Mouse (Mus musculus) heart, adult 2 months (tissue): ENCODE data around the gene Lrp5.

ENCODE experiments used
- CTCF ChIP-seq: fragments of 200-600 bp; IDR thresholded peaks from 2 replicates; pipeline ENCODE4 v1.8.1; 2022; ENCODE audit warnings: antibody characterized with exemption, mild to moderate bottlenecking, moderate library complexity
- EP300 ChIP-seq: fragments of 200-500 bp; IDR thresholded peaks from 2 replicates; pipeline ENCODE4 v1.6.1; 2011; ENCODE audit warnings: low read depth, low read length, control low read depth; ENCODE audit not compliant: insufficient read depth

GRCm38 (mm10) chr19:3539456-3539855 is 146.9 kb downstream of the Lrp5 start:
- TF ChIP-seq EP300 (no peak), CTCF (no peak)
